Mouse (Mus musculus) central nervous system, embryonic 14 days (tissue): ENCODE data around the gene Gm960. TPM values are rescaled to one million over a fixed set of nuclear protein-coding genes. Genes with fewer than 3 reads are reported as not detected.

ENCODE experiments used
- polyA plus RNA-seq: library from polyadenylated mRNA; depleted of rRNA; stranded (reverse); fragments of >200 nt; gene quantifications from 2 replicates; pipeline ENCODE4 v1.2.3, GENCODE M21; 2012; rRNA removed

Gm960 gene
- polyA plus RNA-seq = 4.1 and 4.2 TPM in 2 replicates

DNA sequence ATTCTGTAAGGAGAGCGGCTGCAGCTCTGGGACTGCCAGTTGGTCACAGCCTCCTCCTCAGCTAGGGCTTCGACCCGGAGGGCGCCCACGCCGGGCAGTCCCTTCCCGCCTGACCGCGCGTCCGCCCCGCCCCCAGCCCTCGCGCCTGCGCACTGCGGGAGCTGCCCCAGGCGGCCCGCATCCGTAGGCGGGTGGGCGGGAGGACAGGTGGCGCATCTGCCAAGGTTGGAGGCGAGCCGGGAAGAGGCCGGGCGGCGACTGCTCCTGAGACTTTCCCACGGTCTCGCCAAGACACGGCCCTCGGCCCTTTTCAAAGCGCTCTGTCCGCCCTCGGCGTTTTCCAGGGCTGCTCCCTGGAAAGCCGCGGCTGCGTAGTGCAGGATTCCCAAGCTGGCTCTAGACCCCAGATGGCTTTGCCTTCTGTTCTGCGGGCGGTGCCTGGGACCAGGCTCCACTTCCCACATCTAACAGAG, at the start of gene Gm960:
Gene Gm960 (minus strand): TSS at position 464 of the 473 bp plus-strand sequence.

GRCm38 (mm10) chr19:4711098-4711600, 12.7 kb upstream of the Gm960 start, which contains the start of gene Sptbn2:
Gene Sptbn2, plus strand, starts transcription at chr19:4711167.

DNA sequence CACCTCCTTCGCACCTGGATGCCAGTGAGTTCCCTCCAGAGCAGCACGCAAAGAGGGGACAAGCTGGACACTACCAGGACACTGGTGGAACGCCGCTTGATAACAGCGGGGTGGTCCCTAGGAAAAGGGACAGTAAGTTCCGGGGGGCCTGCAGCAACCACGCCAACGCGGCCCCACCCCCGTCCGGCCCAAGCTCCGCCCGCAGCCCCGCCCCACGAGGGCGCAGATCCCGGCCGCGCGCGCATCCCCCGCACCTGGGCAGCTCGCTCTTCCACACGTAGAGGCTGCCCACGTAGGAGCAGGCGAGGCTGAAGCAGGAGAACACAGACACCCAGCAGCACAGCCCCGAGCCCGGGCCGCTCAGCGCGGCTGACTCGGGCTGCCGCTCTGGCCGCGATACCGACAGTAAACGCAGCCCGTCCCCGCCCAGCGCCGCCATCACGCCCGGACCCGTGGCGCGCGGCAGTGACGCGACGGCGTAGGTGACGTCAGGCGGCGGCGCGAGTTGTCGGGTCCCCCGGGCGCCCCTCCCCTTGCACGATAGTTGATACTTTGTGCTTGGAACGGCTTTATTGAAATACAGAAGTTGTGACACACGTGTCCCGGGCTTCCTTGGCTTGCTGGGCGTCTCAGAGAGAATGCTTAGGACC, 73.2 kb downstream of the Gm960 start, which contains the start of gene Rce1:
Gene Rce1 (minus strand): TSS at position 463 of the 650 bp plus-strand sequence.

DNA sequence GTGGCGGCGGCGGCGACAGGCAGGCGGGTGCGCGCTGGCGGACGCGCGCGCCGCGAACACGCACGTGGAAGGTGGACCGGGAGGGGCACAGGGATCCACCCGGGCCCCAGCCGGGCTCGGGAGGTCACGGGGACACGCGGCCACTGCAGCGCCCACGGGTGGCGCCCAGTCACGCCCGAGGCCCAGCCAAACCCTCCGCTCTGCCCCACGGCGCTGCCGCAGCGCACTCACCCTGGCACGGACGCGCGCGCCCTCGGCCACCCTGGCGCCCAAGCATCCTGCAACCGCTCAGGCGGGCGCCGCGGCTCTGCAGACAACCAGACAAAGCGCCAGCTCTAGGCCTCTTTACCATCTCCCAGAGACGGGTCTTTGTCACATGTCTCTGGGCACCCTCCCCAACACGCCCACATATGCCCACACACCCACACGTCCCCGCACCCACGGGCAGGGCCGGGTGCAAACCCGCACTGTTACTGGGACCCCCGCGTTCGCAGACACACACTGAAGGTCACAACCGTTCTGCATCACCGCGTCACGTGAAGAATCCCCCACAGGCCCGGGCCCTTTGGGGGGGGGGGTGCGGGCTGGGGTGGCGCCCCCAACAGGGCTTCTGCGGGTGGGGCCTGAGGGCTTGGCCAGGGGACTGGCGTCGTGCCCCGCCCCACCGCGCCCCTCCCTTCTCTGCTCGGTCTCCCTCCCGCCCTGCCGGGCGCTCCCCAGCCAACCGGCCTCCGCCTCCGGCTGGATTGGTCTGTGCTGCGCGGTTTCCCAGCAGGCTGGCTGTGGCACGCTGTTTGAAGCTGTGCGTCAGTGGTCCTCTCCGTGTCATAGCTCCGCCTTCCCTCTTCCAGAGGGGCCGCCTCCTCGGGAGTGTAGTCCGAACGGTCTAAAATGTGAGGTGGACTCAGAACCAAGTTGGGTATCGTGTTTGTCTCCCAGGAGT, 83.0 kb downstream of the Gm960 start, which contains the start of gene Lrfn4:
Gene Lrfn4 (minus strand): TSS at position 517 of the 943 bp plus-strand sequence.

Other genes starting within 250 kb of the Gm960 start
- gene Syt12, start 221.2 kb downstream of the Gm960 start, polyA plus RNA-seq = 1.7 and 1.9 TPM in 2 replicates
- not detected in 2 replicates for gene 2010003K11Rik, start 200.1 kb downstream of the Gm960 start, polyA plus RNA-seq
- 11.3 and 13.4 TPM in 2 replicates for gene Pcx, start 188.2 kb downstream of the Gm960 start, polyA plus RNA-seq
- gene Lrfn4, start 83.0 kb downstream of the Gm960 start, polyA plus RNA-seq = 72.8 TPM in 2 replicates
- gene Rce1, start 73.0 kb downstream of the Gm960 start, polyA plus RNA-seq = 67.2 and 67.5 TPM in 2 replicates
- gene Sptbn2, start 12.5 kb upstream of the Gm960 start, polyA plus RNA-seq = 33.1 and 35.5 TPM in 2 replicates
- 89.3 and 101 TPM in 2 replicates for gene Rbm4b, start 57.8 kb upstream of the Gm960 start, polyA plus RNA-seq
- 150 and 168 TPM in 2 replicates for gene Rbm4, start 95.2 kb upstream of the Gm960 start, polyA plus RNA-seq
- 17.5 and 26.3 TPM in 2 replicates for gene Gm21992, start 112.9 kb upstream of the Gm960 start, polyA plus RNA-seq
- gene Rbm14, start 113.0 kb upstream of the Gm960 start, polyA plus RNA-seq = 59.1 and 61.9 TPM in 2 replicates
- 44.2 and 54.2 TPM in 2 replicates for gene Ccs, start 140.7 kb upstream of the Gm960 start, polyA plus RNA-seq
- 0.28 and 0.48 TPM in 2 replicates for gene Ccdc87, start 140.7 kb upstream of the Gm960 start, polyA plus RNA-seq
- 58.6 and 72.9 TPM in 2 replicates for gene Ctsf, start 156.5 kb upstream of the Gm960 start, polyA plus RNA-seq
- 1.3 and 2.9 TPM in 2 replicates for gene Actn3, start 179.2 kb upstream of the Gm960 start, polyA plus RNA-seq
- 33.2 and 34.5 TPM in 2 replicates for gene Zdhhc24, start 180.0 kb upstream of the Gm960 start, polyA plus RNA-seq
- 18.7 and 18.8 TPM in 2 replicates for gene Bbs1, start 208.0 kb upstream of the Gm960 start, polyA plus RNA-seq
- gene Dpp3, start 229.6 kb upstream of the Gm960 start, polyA plus RNA-seq = 110 and 111 TPM in 2 replicates
- gene Peli3, start 244.5 kb upstream of the Gm960 start, polyA plus RNA-seq = 8.6 and 9.1 TPM in 2 replicates